Mouse (Mus musculus) lung, embryonic 16.5 days (tissue): ENCODE data around the gene Thap12. TPM values are rescaled to one million over a fixed set of nuclear protein-coding genes. Genes with fewer than 3 reads are reported as not detected.
A peak's percentile ranks its signal among the peaks of the same experiment; 100 is the strongest.

Source experiments
- ATAC-seq: fragments of 200-750 bp; cut with Nextera tagmentation; 2 replicates; pipeline ENCODE4 v1.8.0; 2017; ENCODE audit warnings: low read depth, mild to moderate bottlenecking, moderate library complexity
- H3K27ac ChIP-seq: fragments of 300-500 bp; sonication (generic); 2 replicates; pipeline ENCODE4 v1.5.1; 2014; ENCODE audit warnings: mild to moderate bottlenecking, control low read depth, low read length
- H3K27me3 ChIP-seq: fragments of 300-500 bp; sonication (generic); 2 replicates; pipeline ENCODE4 v1.6.1; 2014; ENCODE audit warnings: low read depth, low read length, mixed read lengths; ENCODE audit not compliant: control insufficient read depth, insufficient read depth
- H3K36me3 ChIP-seq: fragments of 300-500 bp; sonication (generic); 2 replicates; pipeline ENCODE4 v1.6.1; 2014; ENCODE audit warnings: low read length; ENCODE audit not compliant: control insufficient read depth, insufficient read depth
- H3K4me1 ChIP-seq: fragments of 300-500 bp; sonication (generic); replicated peaks from 2 replicates; pipeline ENCODE4 v1.6.1; 2014; ENCODE audit warnings: low read length, mixed read lengths; ENCODE audit not compliant: control insufficient read depth, insufficient read depth
- H3K4me2 ChIP-seq: fragments of 300-500 bp; sonication (generic); 2 replicates; pipeline ENCODE4 v1.6.1; 2014; ENCODE audit warnings: low read depth, low read length, control low read depth
- H3K4me3 ChIP-seq: fragments of 300-500 bp; sonication (generic); 2 replicates; pipeline ENCODE4 v1.5.1; 2014; ENCODE audit warnings: mild to moderate bottlenecking, low read length, control low read depth
- H3K9ac ChIP-seq: fragments of 300-500 bp; sonication (generic); 2 replicates; pipeline ENCODE4 v1.6.1; 2014; ENCODE audit warnings: low read length, control low read depth
- H3K9me3 ChIP-seq: fragments of 300-500 bp; sonication (generic); 2 replicates; pipeline ENCODE4 v1.6.1; 2016; ENCODE audit warnings: low read length; ENCODE audit not compliant: control insufficient read depth
- WGBS: fragments of 180-500 bp; shearing (Covaris S2); extraction: QIAGEN DNeasy Blood & Tissue Kit; methylation state at CpG from one replicate; pipeline ENCODE4 v1.1.7; 2014; 5-methylcytosine and 5-hydroxymethylcytosine counted together
- polyA plus RNA-seq: library from polyadenylated mRNA; unstranded; fragments of >200 nt; fragmentation: Nextera tagmentation; extraction: Ambion mirVana; gene quantifications from 2 replicates; pipeline ENCODE4 v1.2.1, GENCODE M21; 2015

Gene Thap12
- polyA plus RNA-seq, 1 experiment from 2014 or later = 45.1 TPM

GRCm38 (mm10) chr7:98733958-98734357 lies 31.1 kb downstream of the Thap12 start:
- H3K9ac ChIP-seq = no peak overlapping the region
- H3K27ac ChIP-seq = no peak overlapping the region
- H3K4me3 ChIP-seq = no peak overlapping the region
- H3K9me3 ChIP-seq = no peaks in the 10 kb centered on the region
- 0 out of 2 replicates have a peak, but pooled peaks have one; percentile 1 for ATAC-seq
- 75% methylated on average over 4 of the region's 4 CpGs for WGBS
- no peaks in the 10 kb centered on the region for H3K36me3 ChIP-seq
- H3K4me1 ChIP-seq = peaks cover 7% of the 10 kb centered on the region
- H3K27me3 ChIP-seq = no peaks in the 10 kb centered on the region; the same call in 1 of the 2 replicates
- H3K4me2 ChIP-seq = no peak overlapping the region

GRCm38 (mm10) chr7:98734876-98735275 lies 32.0 kb downstream of the Thap12 start:
- Histone ChIP-seq H3K9ac (no peak overlapping the region; the same call in 1 of the 2 replicates), H3K27ac (no peak overlapping the region), H3K4me1 (peaks cover 7% of the 10 kb centered on the region), H3K9me3 (no peaks in the 10 kb centered on the region), H3K4me2 (peak overlapping the region; percentile 39), H3K27me3 (no peaks in the 10 kb centered on the region; the same call in 1 of the 2 replicates), H3K4me3 (no peak overlapping the region), H3K36me3 (no peaks in the 10 kb centered on the region)
- 13% methylated on average over 10 of the region's 10 CpGs for WGBS
- peak; percentile 90 for ATAC-seq

DNA sequence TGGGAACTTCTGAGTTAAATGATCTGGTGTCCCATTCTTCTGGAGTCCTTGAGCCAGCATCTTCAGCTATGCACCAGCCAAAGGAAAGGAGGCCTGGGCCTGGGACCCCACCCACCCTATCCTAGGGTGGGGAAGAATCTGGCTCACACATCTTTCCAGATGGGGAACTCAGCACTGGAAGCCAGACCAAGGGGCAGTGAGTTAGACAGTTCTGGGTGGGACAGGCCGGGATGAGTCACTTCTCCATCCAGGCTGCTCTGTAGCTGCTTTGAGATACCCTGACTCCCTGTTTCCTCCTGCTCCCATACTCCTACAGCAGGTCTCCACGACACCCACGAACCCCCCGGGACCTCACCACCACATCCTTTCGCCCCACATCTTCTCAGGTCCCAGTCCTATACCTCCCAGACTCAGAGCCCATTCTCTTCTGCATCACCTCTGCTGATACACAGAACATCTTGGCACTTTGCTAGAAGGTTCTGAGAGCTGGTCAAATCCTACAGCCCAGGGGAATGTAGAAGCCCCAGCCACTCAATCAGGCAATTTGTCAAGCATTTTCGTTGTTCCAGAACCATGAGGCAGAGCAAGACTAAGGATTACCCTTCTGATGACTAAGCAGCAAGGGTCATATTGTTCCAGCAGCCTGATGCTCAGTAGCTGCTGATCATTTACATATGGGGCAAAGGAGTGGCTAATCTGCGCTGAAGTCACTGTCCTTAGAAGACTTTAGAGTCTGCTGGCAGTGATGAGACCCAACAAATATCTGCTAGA lies 34.1 kb downstream of the Thap12 start:
- no peak for ATAC-seq
- no peaks in the 10 kb centered on the region for H3K36me3 ChIP-seq
- H3K27ac ChIP-seq = no peak overlapping the region
- no peak overlapping the region for H3K4me3 ChIP-seq
- H3K4me2 ChIP-seq = no peak overlapping the region
- H3K27me3 ChIP-seq = no peaks in the 10 kb centered on the region; the same call in 1 of the 2 replicates
- WGBS = 78% methylated on average over 7 of the region's 7 CpGs
- H3K9ac ChIP-seq = no peak overlapping the region
- H3K9me3 ChIP-seq = no peaks in the 10 kb centered on the region
- H3K4me1 ChIP-seq = peaks cover 9% of the 10 kb centered on the region

DNA sequence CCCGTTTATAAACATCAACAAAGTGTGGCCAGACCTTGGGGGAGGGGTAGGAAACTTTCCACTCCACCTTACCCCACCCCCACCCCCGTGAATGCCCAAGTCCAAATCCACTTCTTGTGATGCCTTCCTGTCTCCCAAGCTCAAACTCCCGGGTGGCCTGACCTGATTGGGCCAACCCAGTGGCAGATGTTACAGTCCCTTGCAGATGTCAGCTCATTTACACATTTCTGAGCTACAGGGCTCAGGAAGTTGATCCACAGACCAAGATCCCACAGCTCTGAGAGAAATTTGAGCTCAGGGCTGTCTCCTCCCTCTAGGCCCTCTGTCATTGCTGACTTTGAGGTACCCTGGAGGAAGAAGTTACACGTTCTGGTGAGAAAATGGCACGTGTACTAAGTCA lies 37.5 kb downstream of the Thap12 start:
- Histone ChIP-seq H3K9ac (no peak overlapping the region), H3K4me2 (no peak overlapping the region), H3K27me3 (no peaks in the 10 kb centered on the region; the same call in 1 of the 2 replicates), H3K36me3 (no peaks in the 10 kb centered on the region), H3K4me3 (no peak overlapping the region), H3K4me1 (peaks cover 2% of the 10 kb centered on the region; the same call in 1 of the 2 replicates), H3K27ac (no peak overlapping the region), H3K9me3 (no peaks in the 10 kb centered on the region)
- WGBS = 10% methylated on average over 5 of the region's 5 CpGs
- ATAC-seq = 0 out of 2 replicates have a peak, but pooled peaks have one; percentile 6

- Histone ChIP-seq H3K4me1 (0 out of 2 replicates have a peak, but pooled peaks cover 2% of the 10 kb centered on the region), H3K9me3 (no peaks in the 10 kb centered on the region), H3K27me3 (no peaks in the 10 kb centered on the region; the same call in 1 of the 2 replicates), H3K4me3 (no peak overlapping the region), H3K27ac (no peak overlapping the region), H3K9ac (no peak overlapping the region), H3K4me2 (no peak overlapping the region), H3K36me3 (no peaks in the 10 kb centered on the region)
- 4% methylated on average over 3 of the region's 3 CpGs for WGBS
- peak; percentile 61 for ATAC-seq
Measured at GRCm38 (mm10) chr7:98743312-98743711, 40.4 kb downstream of the Thap12 start.

- Histone ChIP-seq H3K4me2 (no peak overlapping the region), H3K4me3 (no peak overlapping the region), H3K27me3 (no peaks in the 10 kb centered on the region), H3K9me3 (no peaks in the 10 kb centered on the region), H3K36me3 (no peaks in the 10 kb centered on the region), H3K27ac (no peak overlapping the region), H3K4me1 (peaks cover 14% of the 10 kb centered on the region), H3K9ac (no peak overlapping the region)
- peak; percentile 46; the same call in 1 of the 2 replicates for ATAC-seq
- WGBS = 42% methylated on average over 10 of the region's 10 CpGs
Measured at GRCm38 (mm10) chr7:98750404-98750803, 47.5 kb downstream of the Thap12 start.

GRCm38 (mm10) chr7:98752680-98753079 lies 49.8 kb downstream of the Thap12 start:
- no peak overlapping the region for H3K4me2 ChIP-seq
- H3K4me3 ChIP-seq = no peak overlapping the region
- H3K9me3 ChIP-seq = no peaks in the 10 kb centered on the region
- H3K9ac ChIP-seq = no peak overlapping the region
- no peaks in the 10 kb centered on the region for H3K27me3 ChIP-seq
- WGBS = 53% methylated on average over 8 of the region's 8 CpGs
- peak; percentile 83 for ATAC-seq
- no peaks in the 10 kb centered on the region for H3K36me3 ChIP-seq
- H3K27ac ChIP-seq = no peak overlapping the region
- peaks cover 14% of the 10 kb centered on the region for H3K4me1 ChIP-seq

DNA sequence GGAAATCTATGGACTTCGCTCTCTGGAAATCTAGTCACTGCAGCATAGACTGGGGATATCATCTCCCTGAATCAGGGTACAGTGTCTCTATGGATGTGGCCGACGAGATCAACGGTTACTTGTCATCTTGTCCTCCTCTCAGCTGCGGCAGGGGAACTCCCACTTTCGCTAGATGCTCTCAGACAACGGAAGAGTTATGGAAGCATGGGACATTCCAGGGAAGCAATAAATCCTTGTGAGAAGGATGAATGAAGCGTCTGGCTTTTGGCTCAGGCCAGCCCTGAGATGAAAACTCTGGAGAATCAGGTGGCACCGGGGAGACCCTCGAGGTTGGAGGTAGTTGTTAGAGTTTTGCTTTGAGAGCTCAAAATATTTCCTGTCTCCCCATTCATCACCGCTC lies 53.1 kb downstream of the Thap12 start:
- no peak for ATAC-seq
- Histone ChIP-seq H3K4me3 (no peak overlapping the region), H3K27me3 (peaks cover 2% of the 10 kb centered on the region; the same call in 1 of the 2 replicates), H3K27ac (no peak overlapping the region), H3K36me3 (no peaks in the 10 kb centered on the region), H3K4me1 (peaks cover 10% of the 10 kb centered on the region), H3K9me3 (no peaks in the 10 kb centered on the region), H3K9ac (no peak overlapping the region), H3K4me2 (no peak overlapping the region)
- 63% methylated on average over 11 of the region's 11 CpGs for WGBS

DNA sequence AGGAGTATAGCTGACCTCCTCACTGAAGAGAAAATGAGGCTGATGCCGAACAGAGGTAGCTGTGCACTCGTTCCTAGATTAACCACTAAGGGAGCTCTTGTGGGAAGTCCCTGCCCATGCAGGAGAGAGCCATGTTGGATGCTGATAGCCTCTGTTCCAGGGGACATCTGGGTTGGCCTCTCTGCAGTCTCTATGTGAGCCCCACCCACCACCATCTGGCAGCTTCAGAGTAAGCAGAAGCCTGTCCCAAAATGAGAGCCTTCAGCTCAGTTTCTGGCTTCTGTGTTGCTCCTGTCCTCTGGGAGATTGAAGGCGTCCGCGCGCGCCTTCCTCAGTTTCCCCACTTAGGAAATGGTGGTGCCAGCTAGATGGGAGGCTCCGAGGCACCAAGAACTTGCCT lies 53.7 kb downstream of the Thap12 start:
- Histone ChIP-seq H3K4me1 (peaks cover 10% of the 10 kb centered on the region), H3K9me3 (no peaks in the 10 kb centered on the region), H3K27ac (no peak overlapping the region), H3K4me2 (no peak overlapping the region), H3K36me3 (no peaks in the 10 kb centered on the region), H3K9ac (no peak overlapping the region), H3K4me3 (no peak overlapping the region), H3K27me3 (peaks cover 2% of the 10 kb centered on the region; the same call in 1 of the 2 replicates)
- 86% methylated on average over 8 of the region's 8 CpGs for WGBS
- ATAC-seq = no peak
